Mouse (Mus musculus) forebrain, embryonic 11.5 days (tissue): ENCODE measurements around the gene Otud6a. TPM values are rescaled to one million over a fixed set of nuclear protein-coding genes. Genes with fewer than 3 reads are reported as not detected.

Source experiments
- ATAC-seq: fragments of 200-750 bp; cut with Nextera tagmentation; replicated peaks from 2 replicates; pipeline ENCODE4 v1.8.0; 2017; ENCODE audit warnings: moderate TSS enrichment; ENCODE audit not compliant: low FRiP score
- DNase-seq: peaks from one replicate; pipeline ENCODE4 v3.0.0-alpha.2; 2017; ENCODE audit warnings: low spot score
- H3K27ac ChIP-seq: fragments of 300-500 bp; sonication (generic); 2 replicates; pipeline ENCODE4 v1.5.1; 2014; ENCODE audit warnings: low read depth, low read length
- H3K27me3 ChIP-seq: fragments of 300-500 bp; sonication (generic); 2 replicates; pipeline ENCODE4 v1.6.1; 2014; ENCODE audit warnings: mild to moderate bottlenecking, low read length, mixed read lengths; ENCODE audit not compliant: control insufficient read depth, insufficient read depth
- H3K36me3 ChIP-seq: fragments of 300-500 bp; sonication (generic); 2 replicates; pipeline ENCODE4 v1.6.1; 2014; ENCODE audit warnings: mild to moderate bottlenecking, low read length, moderate library complexity, mixed read lengths; ENCODE audit not compliant: control insufficient read depth, insufficient read depth
- H3K4me1 ChIP-seq: fragments of 300-500 bp; sonication (generic); replicated peaks from 2 replicates; pipeline ENCODE4 v1.6.1; 2014; ENCODE audit warnings: low read length, mixed read lengths; ENCODE audit not compliant: control insufficient read depth, insufficient read depth
- H3K4me2 ChIP-seq: fragments of 300-500 bp; sonication (generic); 2 replicates; pipeline ENCODE4 v1.6.1; 2014; ENCODE audit warnings: low read depth, mild to moderate bottlenecking, low read length, moderate library complexity, mixed read lengths; ENCODE audit not compliant: severe bottlenecking
- H3K4me3 ChIP-seq: fragments of 300-500 bp; sonication (generic); 2 replicates; pipeline ENCODE4 v1.5.1; 2014; ENCODE audit warnings: low read depth, low read length
- H3K9ac ChIP-seq: fragments of 300-500 bp; sonication (generic); 2 replicates; pipeline ENCODE4 v1.6.1; 2014; ENCODE audit warnings: low read length
- H3K9me3 ChIP-seq: fragments of 300-500 bp; sonication (generic); 2 replicates; pipeline ENCODE4 v1.6.1; 2016; ENCODE audit warnings: low read length, mixed read lengths; ENCODE audit not compliant: control insufficient read depth
- WGBS: fragments of 180-500 bp; shearing (Covaris S2); extraction: QIAGEN DNeasy Blood & Tissue Kit; methylation state at CpG from one replicate; pipeline ENCODE4 v1.1.7; 2014; 5-methylcytosine and 5-hydroxymethylcytosine counted together
- polyA plus RNA-seq: library from polyadenylated mRNA; unstranded; fragments of >200 nt; fragmentation: Nextera tagmentation; extraction: Ambion mirVana; gene quantifications from 2 replicates; pipeline ENCODE4 v1.2.1, GENCODE M21; 2014

Otud6a gene
- not detected in 2 replicates for polyA plus RNA-seq

DNA sequence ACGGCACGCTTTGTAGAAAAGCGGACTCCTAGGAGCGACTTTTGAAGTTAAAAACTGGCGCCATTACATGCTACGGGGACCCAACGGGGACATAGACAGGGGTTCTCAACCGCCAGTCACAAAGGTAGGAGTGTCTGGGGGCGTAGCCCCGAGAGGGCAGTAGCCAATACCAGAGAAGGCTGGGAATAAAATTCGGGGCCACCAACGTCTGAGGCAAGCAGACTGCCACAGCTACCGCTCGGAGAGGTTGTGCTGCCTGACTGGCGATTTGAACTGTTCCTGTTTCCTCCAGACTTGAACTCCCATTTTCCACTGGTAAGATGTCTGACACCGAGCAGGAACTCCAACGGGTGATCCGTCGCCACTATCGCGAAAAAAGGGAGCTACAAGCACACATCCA lies at the start of gene Otud6a:
Gene Otud6a, plus strand, starts transcription at position 321 of the 400 bp plus-strand sequence.
- H3K4me3 ChIP-seq = no peak within 1 kb of the TSS
- DNase-seq (no peak), ATAC-seq (no peak)
- no peak within 1 kb of the TSS for H3K4me2 ChIP-seq
- 0 out of 2 replicates have a peak, but pooled peaks cover 4% of the 10 kb centered on the region for H3K27me3 ChIP-seq
- WGBS = 87% methylated on average over 21 of the region's 21 CpGs
- H3K9ac ChIP-seq = no peak within 1 kb of the TSS
- no peaks in the 10 kb centered on the region for H3K4me1 ChIP-seq
- H3K9me3 ChIP-seq = no peaks in the 10 kb centered on the region
- no peak within 1 kb of the TSS for H3K27ac ChIP-seq
- no peaks in the 10 kb centered on the region for H3K36me3 ChIP-seq

DNA sequence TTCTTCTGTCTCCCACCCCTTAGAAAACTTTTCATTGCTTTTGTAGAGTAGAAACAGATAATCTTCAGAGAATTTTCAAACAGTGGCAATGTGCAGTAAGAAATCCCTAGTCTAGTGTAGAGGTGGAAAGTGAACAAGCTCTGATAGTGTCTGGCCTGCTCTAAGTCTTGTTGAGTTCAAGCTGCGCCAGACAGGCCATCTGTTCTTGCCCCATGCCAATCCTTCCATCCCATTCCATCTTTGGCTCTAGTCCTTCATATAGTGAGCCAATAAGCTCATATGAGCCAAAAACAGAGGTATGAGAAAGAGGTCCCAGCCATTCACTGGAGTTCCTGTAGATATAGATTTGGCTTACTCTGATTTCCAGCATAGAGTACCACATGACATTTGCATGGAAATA lies 38.9 kb upstream of the Otud6a start:
- ATAC-seq = no peak

DNA sequence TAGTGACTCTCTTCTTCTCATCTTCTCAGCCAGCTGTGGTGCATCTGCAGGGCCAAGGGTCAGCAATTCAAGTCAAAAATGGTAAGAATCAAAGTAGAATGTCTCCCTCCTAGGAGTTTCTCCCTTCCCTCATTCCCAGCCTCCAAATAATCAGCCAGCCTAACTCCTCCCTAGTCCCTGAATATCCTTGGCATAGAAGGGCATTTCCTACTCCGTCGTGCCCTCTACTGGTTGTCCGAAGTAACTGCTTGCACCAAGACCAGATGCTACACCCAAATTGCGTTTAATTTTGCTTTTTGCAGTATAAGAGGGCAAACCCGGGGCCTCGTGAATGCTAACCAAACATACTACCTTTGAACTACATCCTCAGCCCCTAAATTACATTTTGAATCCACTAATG lies 36.5 kb upstream of the Otud6a start:
- Histone ChIP-seq H3K9ac (no peak overlapping the region), H3K9me3 (no peaks in the 10 kb centered on the region), H3K4me2 (no peak overlapping the region), H3K27ac (no peak overlapping the region), H3K36me3 (no peaks in the 10 kb centered on the region), H3K4me1 (no peaks in the 10 kb centered on the region), H3K4me3 (no peak overlapping the region), H3K27me3 (peaks cover 2% of the 10 kb centered on the region; the same call in 1 of the 2 replicates)
- ATAC-seq (no peak), DNase-seq (peak; percentile 53)
- WGBS = 27% methylated on average over 6 of the region's 6 CpGs

More for the DNA sequence above, 38.9 kb upstream of the Otud6a start:
- Histone ChIP-seq H3K27ac (no peak overlapping the region), H3K27me3 (peaks cover 2% of the 10 kb centered on the region; the same call in 1 of the 2 replicates), H3K4me2 (no peak overlapping the region), H3K4me1 (no peaks in the 10 kb centered on the region), H3K4me3 (no peak overlapping the region), H3K9ac (no peak overlapping the region), H3K9me3 (no peaks in the 10 kb centered on the region), H3K36me3 (no peaks in the 10 kb centered on the region)
- WGBS = 96% methylated on average over 1 of the region's 1 CpGs
- DNase-seq = no peak

DNA sequence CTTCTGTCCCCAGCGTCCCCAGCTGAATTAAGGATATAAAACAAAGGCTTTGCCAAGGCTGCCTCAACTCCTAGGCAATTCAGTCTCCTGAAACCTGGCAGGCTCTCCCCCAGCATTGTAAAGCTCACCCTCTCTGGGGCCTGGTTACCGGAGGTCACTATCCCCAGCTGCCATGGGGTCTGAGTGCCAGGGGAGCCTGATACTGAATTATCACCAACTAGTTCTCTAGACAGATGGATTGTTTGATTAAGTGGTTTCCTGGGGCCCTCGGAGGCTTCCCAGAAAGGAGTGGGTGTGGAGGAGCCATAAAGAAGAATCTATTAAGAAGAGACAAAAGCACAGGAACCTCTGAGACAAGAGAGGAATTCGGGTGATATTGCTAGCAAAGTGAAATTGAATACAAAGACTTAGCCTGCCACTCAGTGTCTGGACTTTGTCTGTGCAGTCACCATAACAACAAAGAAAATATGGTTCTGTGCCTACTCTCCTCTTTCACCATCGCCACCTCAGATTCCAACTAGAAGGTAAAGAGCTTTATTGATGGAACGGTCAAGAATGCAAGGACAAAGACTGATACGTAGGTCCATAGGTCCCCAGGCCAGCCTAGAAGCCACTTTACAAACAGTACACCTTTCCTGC lies 34.5 kb upstream of the Otud6a start:
- WGBS = 69% methylated on average over 7 of the region's 7 CpGs
- H3K4me2 ChIP-seq = no peak overlapping the region
- no peak overlapping the region for H3K4me3 ChIP-seq
- H3K9me3 ChIP-seq = no peaks in the 10 kb centered on the region
- H3K36me3 ChIP-seq = no peaks in the 10 kb centered on the region
- ATAC-seq (no peak), DNase-seq (no peak)
- peaks cover 2% of the 10 kb centered on the region; the same call in 1 of the 2 replicates for H3K27me3 ChIP-seq
- no peak overlapping the region for H3K9ac ChIP-seq
- no peak overlapping the region for H3K27ac ChIP-seq
- no peaks in the 10 kb centered on the region for H3K4me1 ChIP-seq

DNA sequence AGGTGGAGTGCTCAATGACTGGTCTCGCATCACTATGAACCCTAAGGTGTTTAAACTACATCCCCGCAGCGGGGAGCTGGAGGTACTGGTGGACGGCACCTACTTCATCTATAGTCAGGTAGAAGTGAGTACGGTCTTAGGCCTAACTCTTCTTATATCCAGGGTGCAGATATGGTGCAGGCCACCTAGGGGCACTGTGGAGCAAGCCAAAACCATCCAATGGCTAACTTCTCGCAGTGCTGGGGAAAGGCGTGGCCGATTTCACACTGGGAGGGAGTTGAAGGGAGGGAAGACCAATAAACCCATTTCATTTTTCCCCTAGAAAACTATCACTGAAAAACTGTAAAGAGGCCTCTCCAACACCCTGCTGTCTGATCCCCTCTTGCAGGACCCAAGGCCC lies 33.8 kb upstream of the Otud6a start:
- no peak overlapping the region for H3K9ac ChIP-seq
- 87% methylated on average over 8 of the region's 8 CpGs for WGBS
- no peaks in the 10 kb centered on the region for H3K4me1 ChIP-seq
- H3K9me3 ChIP-seq = no peaks in the 10 kb centered on the region
- H3K4me3 ChIP-seq = no peak overlapping the region
- no peak overlapping the region for H3K4me2 ChIP-seq
- no peak overlapping the region for H3K27ac ChIP-seq
- DNase-seq = no peak
- no peaks in the 10 kb centered on the region for H3K36me3 ChIP-seq
- no peak for ATAC-seq
- H3K27me3 ChIP-seq = peaks cover 2% of the 10 kb centered on the region; the same call in 1 of the 2 replicates

DNA sequence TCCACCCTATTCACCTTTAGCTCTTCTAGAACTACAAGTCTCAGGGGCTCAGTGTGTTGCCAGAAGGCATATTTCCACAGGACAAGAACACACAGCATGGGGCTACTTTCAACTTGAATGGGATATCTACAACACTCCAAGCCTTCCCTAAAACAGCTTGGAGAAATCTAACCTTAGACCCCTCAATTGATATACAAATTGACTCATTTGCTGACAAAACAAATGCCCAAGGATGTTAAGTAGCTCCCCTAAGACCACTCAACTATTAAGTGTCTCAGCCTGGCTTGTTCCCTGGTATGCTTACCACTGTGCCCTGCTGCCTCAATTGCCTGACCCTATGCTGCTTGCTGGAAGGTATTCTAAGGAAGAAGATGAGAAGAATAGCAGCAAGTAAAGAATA lies 27.9 kb upstream of the Otud6a start:
- Histone ChIP-seq H3K27ac (no peak overlapping the region), H3K4me2 (no peak overlapping the region), H3K4me1 (no peaks in the 10 kb centered on the region), H3K36me3 (no peaks in the 10 kb centered on the region), H3K9ac (no peak overlapping the region), H3K4me3 (no peak overlapping the region), H3K27me3 (no peaks in the 10 kb centered on the region; the same call in 1 of the 2 replicates), H3K9me3 (no peaks in the 10 kb centered on the region)
- ATAC-seq = no peak
- DNase-seq = no peak

DNA sequence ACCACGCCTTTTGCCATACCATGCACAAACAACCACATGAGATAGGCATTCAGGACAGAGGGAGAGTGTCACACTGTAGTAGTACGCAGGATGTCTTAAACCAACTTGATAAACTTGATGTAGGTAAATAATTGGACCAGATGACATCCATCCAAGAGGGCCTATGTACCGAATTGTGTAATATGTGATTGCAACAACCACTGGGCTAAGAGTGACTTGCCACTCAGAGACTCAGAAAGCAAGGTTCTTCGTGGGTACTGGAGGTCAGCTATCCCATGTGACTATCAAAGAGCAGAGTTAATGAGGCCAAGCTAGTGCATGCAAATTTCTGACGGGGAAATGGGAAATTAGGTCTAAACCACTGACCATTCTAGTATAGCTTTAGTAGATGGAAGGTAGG lies 27.2 kb upstream of the Otud6a start:
- no peak overlapping the region for H3K4me2 ChIP-seq
- H3K9ac ChIP-seq = no peak overlapping the region
- H3K9me3 ChIP-seq = no peaks in the 10 kb centered on the region
- DNase-seq = no peak
- ATAC-seq = no peak
- WGBS = 90% methylated on average over 5 of the region's 5 CpGs
- H3K4me3 ChIP-seq = no peak overlapping the region
- H3K36me3 ChIP-seq = no peaks in the 10 kb centered on the region
- no peaks in the 10 kb centered on the region; the same call in 1 of the 2 replicates for H3K27me3 ChIP-seq
- no peak overlapping the region for H3K27ac ChIP-seq
- H3K4me1 ChIP-seq = no peaks in the 10 kb centered on the region

DNA sequence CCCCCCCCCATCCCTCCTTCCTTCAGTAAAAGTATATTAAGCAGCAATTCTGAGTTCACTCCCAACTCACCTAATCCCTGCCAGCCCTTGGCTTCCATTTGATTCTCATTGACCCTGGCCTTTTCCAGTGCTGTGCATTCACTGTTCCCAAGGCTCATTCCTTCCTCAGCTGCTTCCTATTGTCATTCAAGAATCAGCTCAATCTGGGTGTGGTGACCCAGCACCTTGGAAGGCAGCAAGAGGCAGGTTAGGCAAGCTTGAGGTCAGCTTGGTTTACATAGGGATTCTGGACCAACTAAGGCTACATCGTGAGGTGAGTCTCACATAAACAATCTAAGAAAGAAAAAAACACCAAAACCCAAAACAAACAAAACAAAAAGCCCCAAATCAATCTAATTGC lies 19.6 kb upstream of the Otud6a start:
- Histone ChIP-seq H3K27me3 (no peaks in the 10 kb centered on the region; the same call in 1 of the 2 replicates), H3K9ac (no peak overlapping the region), H3K27ac (no peak overlapping the region), H3K4me3 (no peak overlapping the region), H3K4me1 (no peaks in the 10 kb centered on the region), H3K36me3 (no peaks in the 10 kb centered on the region), H3K4me2 (no peak overlapping the region), H3K9me3 (no peaks in the 10 kb centered on the region)
- whole genome bisulfite sequencing = 55% methylated on average over 1 of the region's 1 CpGs
- no peak for ATAC-seq
- DNase-seq = no peak

DNA sequence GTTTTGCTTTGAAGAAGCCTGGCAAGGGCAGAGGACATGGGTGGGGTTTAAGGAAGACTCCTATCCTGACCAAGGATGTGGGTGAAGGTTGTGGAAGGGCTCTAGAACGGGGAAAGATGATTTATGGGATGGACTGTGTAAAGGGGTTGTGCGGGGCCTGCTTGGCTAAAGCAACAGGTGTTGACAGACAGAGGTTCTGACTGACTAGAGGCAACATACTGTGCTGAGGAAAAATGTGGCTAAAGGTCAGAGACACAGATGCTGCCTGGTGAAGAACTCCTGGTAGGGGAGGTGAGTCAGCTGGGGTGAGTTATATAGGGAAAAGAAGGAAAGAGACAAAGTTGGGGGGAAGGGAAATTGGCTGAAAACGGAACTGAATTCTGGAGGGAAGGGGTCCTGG lies 3.5 kb downstream of the Otud6a start:
- Histone ChIP-seq H3K4me1 (no peaks in the 10 kb centered on the region), H3K9ac (no peak overlapping the region), H3K4me2 (no peak overlapping the region), H3K4me3 (no peak overlapping the region), H3K27me3 (peaks cover 7% of the 10 kb centered on the region; the same call in 1 of the 2 replicates), H3K27ac (no peak overlapping the region), H3K36me3 (no peaks in the 10 kb centered on the region), H3K9me3 (no peaks in the 10 kb centered on the region)
- 76% methylated on average over 3 of the region's 3 CpGs for WGBS
- DNase-seq = no peak
- ATAC-seq = no peak
